Mouse (Mus musculus) bone marrow, adult 2 months (tissue): Measurements from ENCODE around the gene Tjp1.

Experiments used
- CTCF ChIP-seq: fragments of 200-500 bp; IDR thresholded peaks from 2 replicates; pipeline ENCODE4 v1.5.1; 2011; ENCODE audit warnings: low read length, control low read depth; ENCODE audit not compliant: control insufficient read depth, insufficient read depth
- POLR2A ChIP-seq: fragments of 200-500 bp; IDR thresholded peaks from 2 replicates; pipeline ENCODE4 v1.6.1; 2011; ENCODE audit warnings: low read depth, mild to moderate bottlenecking, control low read depth, low read length, borderline replicate concordance; ENCODE audit not compliant: control insufficient read depth

GRCm38 (mm10) chr7:65532689-65533088 lies 5.1 kb upstream of the Tjp1 start:
- TF ChIP-seq CTCF (no peak), POLR2A (no peak)
